In the genomic region with DNA sequence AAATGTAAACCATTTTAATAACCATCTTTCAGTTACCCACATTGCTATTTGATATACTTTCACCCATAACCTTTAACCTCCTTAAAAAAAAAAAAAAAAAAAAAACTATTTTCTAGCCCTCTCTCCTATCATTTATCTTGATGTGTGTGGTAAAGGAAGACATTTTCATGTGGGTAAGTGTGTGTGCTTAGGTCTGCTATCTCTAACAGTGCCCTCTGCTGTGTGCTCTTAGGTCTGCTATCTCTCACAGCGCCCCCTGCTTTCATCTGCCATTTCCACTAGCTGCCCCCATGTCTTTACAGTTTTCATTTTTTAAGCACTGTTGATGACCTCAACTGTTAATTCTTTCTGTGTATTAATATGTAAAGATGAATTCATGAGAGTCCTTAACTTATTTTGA, we compare ENCODE assay signal across 9 mouse cellular contexts.
A peak's percentile ranks its signal among the peaks of the same experiment; 100 is the strongest.
DNase-seq lines count a peak whose midpoint lies in the region; ATAC-seq and TF ChIP-seq lines count a peak whose summit lies in the region.
"Had no signal": no experiment of that assay in that cellular context is flagged by ENCODE, and none has a peak within 500 bp of the region (broad histone marks: within the 10 kb centered on the region; RNA-seq: fewer than 3 reads in every experiment).

No protein-coding gene starts in this region.

- peak; percentile 43; the same call in 1 of the 2 replicates for TF ChIP-seq CTCF in cerebellum, adult 2 months (IDR thresholded peaks at IDR 0.05; ENCODE audit: borderline replicate concordance, insufficient read depth, low read depth, low read length)
- peak; percentile 41; the same call in 1 of the 2 replicates for TF ChIP-seq CTCF in liver, adult 2 months (IDR thresholded peaks at IDR 0.05; ENCODE audit: low read depth, low read length)
- TF ChIP-seq CTCF in stomach, postnatal 0 days (IDR thresholded peaks at IDR 0.05; ENCODE audit: low read depth), result peak; percentile 73

- intact Hi-C loops in left cerebral cortex, postnatal 25 days (cut with DNase I), result no loop called here

- no peaks in the 10 kb centered on the region for H3K9me3 ChIP-seq in liver, embryonic 12.5 days (replicated peaks)
- no peaks in the 10 kb centered on the region for H3K9me3 ChIP-seq in stomach, postnatal 0 days (ENCODE audit: control insufficient read depth, low read length)
- H3K9me3 ChIP-seq: neural tube, embryonic 12.5 days had no signal

- H3K9ac ChIP-seq in liver, adult 2 months (ENCODE audit: low read depth, low read length), result no peak overlapping the region
- no peak overlapping the region for H3K9ac ChIP-seq in liver, embryonic 12.5 days
- H3K9ac ChIP-seq in stomach, postnatal 0 days (ENCODE audit: low read length), result no peak overlapping the region
- H3K9ac ChIP-seq: neural tube, embryonic 12.5 days had no signal

- no peak for TF ChIP-seq POLR2A in cerebellum, adult 2 months (IDR thresholded peaks at IDR 0.05; ENCODE audit: borderline replicate concordance, insufficient read depth, low read length)
- no peak for TF ChIP-seq POLR2A in liver, adult 2 months (IDR thresholded peaks at IDR 0.05; ENCODE audit: extremely low read depth, insufficient read depth, low read length)

- no peak overlapping the region for H3K4me3 ChIP-seq in cerebellum, adult 2 months (replicated peaks; ENCODE audit: insufficient read depth, low read depth, low read length)
- no peak overlapping the region for H3K4me3 ChIP-seq in liver, adult 2 months (ENCODE audit: insufficient read depth, low read depth, low read length)
- no peak overlapping the region for H3K4me3 ChIP-seq in liver, embryonic 12.5 days
- H3K4me3 ChIP-seq in stomach, postnatal 0 days (ENCODE audit: low read depth, low read length), result no peak overlapping the region
- H3K4me3 ChIP-seq: neural tube, embryonic 12.5 days had no signal

- no peak overlapping the region for H3K27ac ChIP-seq in cerebellum, adult 2 months (ENCODE audit: insufficient read depth, low read length)
- H3K27ac ChIP-seq in liver, adult 2 months (replicated peaks; ENCODE audit: insufficient read depth, low read depth, low read length), result no peak overlapping the region
- no peak overlapping the region for H3K27ac ChIP-seq in liver, embryonic 12.5 days
- H3K27ac ChIP-seq in stomach, postnatal 0 days (replicated peaks), result no peak overlapping the region
- H3K27ac ChIP-seq: neural tube, embryonic 12.5 days had no signal

- TF ChIP-seq EP300 in stomach, postnatal 0 days (optimal IDR thresholded peaks at IDR 0.05), result no peak

- no peaks in the 10 kb centered on the region for H3K79me2 ChIP-seq in liver, adult 2 months (ENCODE audit: control insufficient read depth, insufficient read depth, low read length)

- no peak overlapping the region for H3K4me2 ChIP-seq in liver, embryonic 12.5 days
- no peak overlapping the region for H3K4me2 ChIP-seq in stomach, postnatal 0 days (replicated peaks; ENCODE audit: low read depth)
- H3K4me2 ChIP-seq: neural tube, embryonic 12.5 days had no signal

- WGBS in cerebellum, adult 2 months, result 85% methylated on average over 1 of the region's 1 CpGs
- WGBS in liver, adult 2 months, result 85% methylated on average over 1 of the region's 1 CpGs
- 69% methylated on average over 1 of the region's 1 CpGs for WGBS in liver, embryonic 12.5 days (ENCODE audit: insufficient replicate concordance)
- WGBS in stomach, postnatal 0 days, result 84% methylated on average over 1 of the region's 1 CpGs

- no peak for DNase-seq in cerebellum, adult 2 months
- DNase-seq in cerebellum, adult 11 months, result no peak
- DNase-seq in liver, adult 2 months (ENCODE audit: extremely low read depth, low read depth, low spot score), result peak; percentile 4
- DNase-seq in stomach, postnatal 0 days (ENCODE audit: low spot score), result no peak
- no peak for DNase-seq in layer of hippocampus, adult 18-20 months (ENCODE audit: low spot score in 2 of 2)
- no peak for DNase-seq in left cerebral cortex, postnatal 25 days (ENCODE audit: low spot score in 2 of 2)

- H3K36me3 ChIP-seq in liver, adult 2 months (ENCODE audit: control insufficient read depth, insufficient read depth, low read length), result peaks cover 25% of the 10 kb centered on the region; the same call in 1 of the 2 replicates
- H3K36me3 ChIP-seq in liver, embryonic 12.5 days, result no peaks in the 10 kb centered on the region
- H3K36me3 ChIP-seq in stomach, postnatal 0 days (ENCODE audit: control insufficient read depth, insufficient read depth, low read length), result peaks cover 4% of the 10 kb centered on the region

- no peaks in the 10 kb centered on the region; the same call in none of the 2 replicates for H3K4me1 ChIP-seq in cerebellum, adult 2 months (ENCODE audit: control insufficient read depth, insufficient read depth, low read length)
- no peaks in the 10 kb centered on the region for H3K4me1 ChIP-seq in liver, adult 2 months (ENCODE audit: control insufficient read depth, insufficient read depth, low read length)
- no peaks in the 10 kb centered on the region for H3K4me1 ChIP-seq in liver, embryonic 12.5 days
- no peaks in the 10 kb centered on the region for H3K4me1 ChIP-seq in stomach, postnatal 0 days (replicated peaks; ENCODE audit: control insufficient read depth, insufficient read depth)
- H3K4me1 ChIP-seq: neural tube, embryonic 12.5 days had no signal

- ATAC-seq in liver, embryonic 12.5 days, result no peak
- ATAC-seq in granulocyte monocyte progenitor cell, adult 5-6 weeks (replicated peaks; ENCODE audit: poor library complexity, severe bottlenecking), result peak; percentile 67
- ATAC-seq in stomach, postnatal 0 days (ENCODE audit: low FRiP score, low TSS enrichment), result no peak

- no peaks in the 10 kb centered on the region for H3K27me3 ChIP-seq in cerebellum, adult 2 months (ENCODE audit: control insufficient read depth, insufficient read depth, low read length)
- no peaks in the 10 kb centered on the region for H3K27me3 ChIP-seq in liver, adult 2 months (ENCODE audit: control insufficient read depth, insufficient read depth, low read length)
- no peaks in the 10 kb centered on the region for H3K27me3 ChIP-seq in liver, embryonic 12.5 days (replicated peaks)
- H3K27me3 ChIP-seq in stomach, postnatal 0 days (ENCODE audit: control insufficient read depth, insufficient read depth, low read length), result no peaks in the 10 kb centered on the region
- H3K27me3 ChIP-seq: neural tube, embryonic 12.5 days had no signal
